Mouse (Mus musculus): ENCODE results near the gene Rasgrp2.

DNA sequence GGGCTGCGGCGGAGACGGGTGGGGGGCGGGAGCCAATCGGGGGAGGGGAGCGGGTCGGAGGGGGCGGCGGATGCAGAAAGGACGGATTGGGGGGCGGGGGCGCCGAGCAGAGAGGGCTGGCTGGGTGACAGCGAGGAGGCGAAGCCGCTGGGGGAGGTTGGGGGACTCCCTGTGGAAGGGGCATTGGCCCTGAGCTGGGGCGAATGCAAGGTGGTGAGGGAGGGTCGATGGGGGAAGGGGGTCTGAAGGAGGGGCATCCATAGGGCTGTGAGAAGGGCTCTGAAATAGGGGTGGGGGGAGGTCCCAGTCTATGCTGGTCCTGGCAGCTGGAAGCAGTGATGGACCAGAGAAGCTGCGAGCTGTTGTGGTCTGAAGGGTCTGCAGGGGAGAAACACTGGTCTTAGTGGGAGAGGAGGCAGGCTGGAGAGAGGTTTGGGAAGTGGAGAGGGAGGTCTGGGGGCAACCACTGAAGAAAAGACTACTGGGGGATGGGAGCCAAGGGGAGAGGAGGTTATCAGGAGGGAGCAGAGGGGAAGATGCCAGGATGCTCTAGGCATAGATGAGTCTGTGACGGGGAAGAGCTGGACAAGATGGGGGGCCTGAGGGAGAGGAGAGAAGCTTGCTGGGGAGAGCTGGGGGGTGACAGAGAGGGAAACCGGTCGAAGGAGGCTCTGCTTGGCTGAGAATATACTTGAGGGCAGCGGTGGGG lies 20.0 kb downstream of the Rasgrp2 start:
- TF ChIP-seq CTCF (IDR thresholded peaks at IDR 0.05; ENCODE audit: borderline replicate concordance, extremely low read depth, insufficient read depth, insufficient read length): no peak
- no peak for TF ChIP-seq POLR2A (IDR thresholded peaks at IDR 0.05; ENCODE audit: borderline replicate concordance, extremely low read depth, insufficient read depth, insufficient read length, poor library complexity, severe bottlenecking)

Data from brain, embryonic 14.5 days (tissue).